Mouse (Mus musculus): Measurements from ENCODE around the gene Oas1e.
"Not testable (repeated sequence)": the region's sequence is repeated elsewhere in the genome, so short reads cannot be mapped to it uniquely, and the experiment has no call there.

Oas1e gene

DNA sequence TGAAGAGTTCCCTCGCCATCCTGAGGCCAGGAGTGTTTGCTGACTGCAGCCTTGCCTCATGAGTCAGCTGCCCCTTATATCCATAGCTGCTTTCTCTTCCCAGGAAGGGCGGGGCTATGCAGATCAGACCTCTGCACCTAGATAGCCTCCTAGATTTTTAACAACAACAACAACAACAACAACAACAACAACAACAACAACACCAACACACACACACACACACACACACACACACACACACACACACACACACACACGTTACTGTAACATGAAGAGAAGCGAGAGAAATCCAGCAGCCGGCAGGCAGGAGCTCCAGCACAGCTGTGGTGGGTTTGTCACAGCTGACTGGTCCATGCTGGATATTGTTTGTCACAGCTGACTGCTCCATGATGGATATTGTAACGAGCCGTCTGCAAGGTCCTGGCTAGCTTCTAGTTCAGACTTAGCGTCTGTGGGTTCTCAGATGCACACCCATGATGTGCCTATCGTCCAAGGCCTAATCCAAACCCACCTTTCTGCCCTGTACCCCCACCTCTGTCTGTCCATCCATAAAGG lies at the start of gene Oas1e:
TSS of gene Oas1e (minus strand) at position 51 of the 555 bp plus-strand sequence.
- in situ Hi-C loops (cut with MboI, MseI) = not testable (repeated sequence)

DNA sequence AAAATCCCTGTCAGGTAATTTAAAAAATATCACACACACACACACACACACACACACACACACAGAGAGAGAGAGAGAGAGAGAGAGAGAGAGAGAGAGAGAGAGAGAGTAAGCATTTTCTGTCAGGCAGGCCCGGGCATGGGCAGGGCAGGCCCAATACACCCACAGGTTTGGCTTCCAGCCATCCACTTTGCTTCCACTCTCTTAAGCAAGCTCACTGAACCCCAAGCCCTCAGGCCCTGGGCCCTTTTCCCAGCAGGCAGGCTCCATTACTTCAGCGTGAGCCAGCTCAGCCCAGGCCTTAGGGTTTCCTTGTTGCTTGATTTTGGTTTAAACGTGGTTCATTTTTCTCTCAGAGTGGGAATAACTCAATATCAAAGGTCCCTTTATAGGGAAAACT lies 49.4 kb upstream of the Oas1e start:
- in situ Hi-C loops (cut with MboI, MseI) = loop anchor here (5.0 kb wide), 1 partner anchor 42 kb away; no protein-coding TSS in a partner anchor

DNA sequence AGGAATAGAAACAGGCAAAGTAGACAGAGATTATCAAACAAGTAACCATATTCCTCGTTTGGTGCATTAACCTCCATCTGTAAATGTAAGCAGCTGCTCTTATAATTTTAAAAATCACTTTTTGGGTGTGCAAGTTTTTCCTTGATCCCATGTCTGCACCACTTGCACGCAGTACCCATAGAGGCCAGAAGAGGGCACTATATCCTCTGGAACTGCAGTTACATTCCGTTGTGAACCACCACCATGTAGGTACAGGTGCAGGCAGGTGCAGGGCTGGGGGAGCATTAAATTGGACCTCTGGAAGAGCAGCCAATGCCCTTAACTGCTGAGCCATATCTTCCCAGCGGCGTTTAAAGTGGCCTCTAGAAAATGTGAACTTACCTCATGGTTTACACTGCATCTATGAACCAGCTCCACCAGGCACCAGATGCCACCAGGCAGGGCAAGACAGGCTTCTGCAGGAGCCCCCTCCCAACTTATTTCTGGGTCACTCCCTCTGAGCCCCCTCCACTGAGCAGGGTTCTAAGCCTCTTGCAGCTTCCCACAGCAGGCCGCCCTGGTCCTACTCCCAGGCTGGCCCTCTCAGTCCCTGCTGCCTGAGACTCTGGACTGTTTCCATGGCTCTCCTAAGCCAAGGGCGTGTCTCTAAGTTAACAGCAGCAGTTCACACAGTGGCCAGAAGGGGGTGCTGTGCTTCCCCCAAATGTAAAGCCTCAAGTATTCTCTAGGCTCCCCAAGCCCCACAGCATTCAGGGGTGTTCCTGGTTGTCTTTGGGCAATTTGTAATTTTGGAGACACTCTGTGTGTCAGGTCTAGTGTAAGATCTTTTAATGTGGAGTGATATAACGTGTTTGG lies 41.6 kb upstream of the Oas1e start:
- in situ Hi-C loops (cut with MboI, MseI) = no loop called here

DNA sequence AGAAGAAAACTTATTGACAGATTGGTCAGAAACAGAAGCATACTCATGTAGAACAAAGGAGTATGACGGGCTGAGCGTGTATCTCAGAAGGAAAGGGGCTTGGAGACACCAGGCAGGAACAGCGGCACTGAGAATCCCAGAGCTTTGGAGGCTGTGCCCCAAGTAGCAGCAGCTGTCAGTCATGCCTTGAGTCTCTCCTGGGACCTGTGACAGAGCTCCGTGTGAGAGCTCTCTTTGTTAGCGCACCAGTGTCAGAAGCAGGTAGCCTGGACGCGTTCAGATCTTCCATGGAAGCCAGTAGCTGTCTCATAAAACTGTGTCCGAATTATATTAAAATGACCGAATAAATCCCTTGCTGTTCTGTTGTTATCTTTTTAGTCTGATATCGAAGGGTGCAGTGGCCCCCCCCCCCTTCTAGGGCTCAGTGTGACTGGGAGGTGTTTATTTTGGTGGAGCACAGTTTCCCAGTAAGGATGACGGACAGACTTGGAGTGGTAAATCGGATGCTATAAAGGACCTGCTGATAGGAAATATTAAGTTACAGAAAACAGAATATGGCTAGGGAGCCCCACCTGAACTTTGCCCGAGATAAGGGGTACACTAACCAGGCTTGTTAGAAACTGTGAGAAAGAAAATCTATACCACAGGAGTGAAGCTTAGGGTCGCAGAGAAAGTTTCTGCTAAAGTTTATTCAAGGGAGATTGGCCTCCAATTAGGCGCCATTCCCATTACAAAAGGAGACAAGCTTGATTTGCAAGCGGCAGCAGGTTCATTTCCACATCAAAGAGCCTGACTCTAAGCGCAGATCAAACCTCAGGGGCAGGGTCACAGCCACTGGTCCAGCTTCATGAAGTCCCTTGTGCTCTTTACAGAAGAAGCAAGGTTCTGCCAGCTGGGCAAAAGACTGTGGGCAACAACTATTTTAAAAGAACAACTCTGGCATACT lies 38.3 kb upstream of the Oas1e start:
- in situ Hi-C loops (cut with MboI, MseI) = no loop called here

DNA sequence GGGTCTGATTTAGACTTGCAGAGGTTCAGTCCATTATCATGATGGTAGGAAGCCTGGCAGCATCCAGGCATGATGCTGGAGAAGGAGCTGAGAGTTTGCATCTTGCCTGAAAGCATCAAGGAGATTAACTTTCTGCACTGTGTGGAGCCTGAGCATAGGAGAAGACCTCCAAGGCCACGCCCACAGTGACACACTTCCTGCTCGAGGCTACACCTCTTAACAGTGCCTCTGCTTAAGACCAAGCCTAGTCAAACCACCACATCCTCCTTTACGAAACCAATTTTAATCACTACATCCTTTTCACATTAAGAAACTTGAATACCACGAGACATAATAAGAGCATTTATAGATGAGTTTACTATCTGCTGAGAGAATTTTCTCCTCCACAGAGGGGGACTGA lies 35.7 kb upstream of the Oas1e start:
- in situ Hi-C loops (cut with MboI, MseI) = no loop called here

DNA sequence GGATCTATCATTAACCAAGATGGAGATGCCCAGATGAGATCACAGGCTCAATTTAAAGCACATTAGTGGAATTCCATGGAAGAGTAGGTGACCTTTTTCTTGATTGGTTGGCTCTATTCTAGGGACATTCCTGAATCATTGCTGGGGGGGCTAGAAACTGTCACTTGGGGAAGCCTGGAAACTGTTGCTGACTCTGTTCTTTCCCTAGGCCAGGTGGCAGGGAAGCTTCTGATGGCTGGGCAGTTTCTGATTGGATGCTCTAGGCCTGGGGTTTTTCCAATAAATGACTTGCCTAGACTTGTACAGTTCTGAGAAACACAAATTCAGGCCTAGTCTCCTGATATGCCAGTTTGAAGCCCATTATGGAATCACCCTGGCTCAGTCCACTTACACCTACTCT lies 23.7 kb upstream of the Oas1e start:
- in situ Hi-C loops (cut with MboI, MseI) = no loop called here

DNA sequence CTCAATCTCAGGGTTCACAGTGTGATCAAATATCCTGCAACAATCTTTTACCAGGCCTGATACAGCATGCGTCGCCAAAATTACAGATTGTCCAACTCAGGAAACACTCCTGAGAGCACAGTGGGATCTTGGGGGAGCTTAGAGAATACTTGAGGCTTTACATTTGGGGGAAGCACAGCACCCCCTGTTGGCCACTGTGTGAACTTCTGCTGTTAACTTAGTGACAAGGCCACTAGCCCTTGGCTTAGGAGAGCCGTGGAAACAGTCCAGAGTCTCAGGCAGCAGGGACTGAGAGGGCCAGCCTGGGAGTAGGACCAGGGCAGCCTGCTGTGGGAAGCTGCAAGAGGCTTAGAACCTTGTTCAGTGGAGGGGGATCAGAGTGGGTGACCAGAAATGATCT lies 20.6 kb upstream of the Oas1e start:
- in situ Hi-C loops (cut with MboI, MseI) = no loop called here

DNA sequence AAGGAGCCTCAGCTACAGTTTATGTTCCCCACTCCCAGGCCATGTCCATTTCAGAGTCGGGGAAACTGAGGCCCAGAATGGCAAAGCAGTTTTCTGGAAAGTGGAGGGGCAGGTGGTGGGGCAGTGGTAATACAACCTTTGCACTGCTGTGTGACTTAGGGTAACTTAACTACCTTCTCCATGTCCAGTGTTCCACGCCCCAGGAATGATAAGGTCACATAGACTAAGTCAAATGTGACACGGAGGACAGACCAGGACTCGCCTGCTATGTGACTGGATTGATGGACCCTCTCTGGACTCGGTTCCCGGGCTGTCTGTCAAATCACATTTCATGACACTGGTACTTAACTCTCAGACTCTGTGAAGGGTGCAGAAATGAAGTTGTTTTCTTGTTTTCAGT lies 17.7 kb upstream of the Oas1e start:
- in situ Hi-C loops (cut with MboI, MseI) = no loop called here

DNA sequence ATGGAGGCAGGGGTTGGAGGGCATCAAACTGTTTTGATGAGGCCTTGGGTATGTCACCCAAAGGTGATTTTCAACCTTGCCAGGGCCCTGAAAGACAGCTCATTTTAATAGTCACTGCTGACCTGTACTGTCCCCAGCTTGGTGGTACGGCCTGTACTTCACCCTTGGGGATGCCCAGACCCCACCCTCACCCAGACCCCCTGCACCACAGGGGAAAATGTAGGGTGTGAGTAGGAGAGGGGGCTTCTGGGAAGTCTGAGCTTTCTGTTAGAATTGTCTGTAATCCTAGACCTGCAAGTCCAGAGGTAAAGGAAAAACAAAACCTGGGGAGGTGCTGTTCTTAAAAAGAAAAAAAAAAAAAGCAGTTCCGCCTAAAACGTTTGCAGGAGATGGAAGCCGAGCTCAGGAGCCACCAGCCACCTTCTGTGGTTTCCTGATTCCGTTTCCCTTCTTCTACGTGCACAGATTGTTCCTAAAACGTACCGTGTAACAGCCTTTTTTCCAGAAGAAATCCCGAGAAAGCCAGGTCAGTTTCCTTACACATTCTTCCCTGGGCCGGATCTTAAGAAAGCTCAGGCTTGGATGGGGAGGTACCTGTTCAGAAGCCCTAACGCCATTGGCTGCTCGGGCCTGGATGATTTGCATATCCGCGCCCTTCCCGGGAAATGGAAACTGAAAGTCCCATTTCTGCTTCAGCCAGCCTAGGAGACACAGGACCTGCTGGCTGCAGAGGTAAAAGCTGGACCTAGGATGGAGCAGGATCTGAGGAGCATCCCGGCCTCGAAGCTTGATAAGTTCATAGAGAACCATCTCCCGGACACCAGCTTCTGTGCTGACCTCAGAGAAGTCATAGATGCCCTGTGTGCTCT lies 16.9 kb upstream of the Oas1e start, which contains the start of gene Oas1c:
TSS of gene Oas1c (minus strand) at position 564 of the 869 bp plus-strand sequence.
- in situ Hi-C loops (cut with MboI, MseI) = no loop called here

DNA sequence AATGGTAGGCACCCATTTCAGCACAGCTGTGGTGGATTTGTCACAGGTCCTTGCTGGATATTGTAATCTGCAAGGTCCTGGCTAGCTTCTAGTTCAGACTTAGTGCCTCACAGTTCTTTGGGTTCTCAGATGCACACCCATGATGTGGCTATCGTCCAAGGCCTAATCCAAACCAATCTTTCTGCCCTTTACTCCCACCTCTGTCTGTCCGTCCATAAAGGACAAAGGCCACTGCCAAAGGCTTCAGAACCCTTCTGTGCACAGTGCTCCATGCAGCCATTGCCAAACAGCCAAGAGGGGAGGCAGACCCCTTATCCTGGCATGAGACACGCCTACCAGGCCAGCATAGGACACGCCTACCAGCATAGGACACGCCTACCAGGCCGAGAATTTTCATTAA lies 13.8 kb upstream of the Oas1e start:
- in situ Hi-C loops (cut with MboI, MseI) = no loop called here

DNA sequence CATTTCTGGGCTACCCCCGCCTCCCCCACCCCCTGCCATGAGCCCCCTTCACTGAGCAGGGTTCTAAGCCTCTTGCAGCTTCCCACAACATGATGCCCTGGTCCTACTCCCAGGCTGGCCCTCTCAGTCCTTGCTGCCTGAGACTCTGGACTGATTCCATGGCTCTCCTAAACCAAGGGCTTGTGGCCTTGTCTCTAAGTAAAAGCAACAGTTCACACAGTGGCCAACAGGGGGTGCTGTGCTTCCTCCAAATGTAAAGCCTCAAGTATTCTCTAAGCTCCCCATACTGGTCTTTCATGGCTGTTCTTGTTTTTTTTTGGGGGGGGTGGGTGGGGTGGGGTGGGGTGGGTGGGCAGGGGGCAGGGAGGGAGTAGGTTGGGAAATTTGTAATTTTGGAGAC lies 11.1 kb upstream of the Oas1e start:
- in situ Hi-C loops (cut with MboI, MseI) = no loop called here

DNA sequence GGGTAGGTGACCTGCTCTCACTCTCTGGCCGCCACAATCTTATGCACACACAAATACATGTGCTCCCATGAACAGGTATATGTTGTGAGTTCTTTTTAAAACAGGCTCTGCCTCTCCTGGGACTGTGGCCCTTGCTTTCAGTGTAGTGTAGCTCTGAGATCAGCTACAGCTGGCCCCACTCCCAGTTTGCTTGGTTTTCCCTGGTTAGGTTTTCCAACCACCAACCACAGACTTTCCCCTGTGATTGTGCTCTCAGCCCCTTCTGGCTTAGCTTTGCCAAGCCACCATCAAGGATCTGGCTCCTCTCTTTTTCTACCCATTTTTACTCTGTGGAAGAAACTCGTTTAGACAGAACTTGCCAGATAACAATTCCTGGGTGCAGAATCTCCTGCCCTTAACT lies 8.3 kb upstream of the Oas1e start:
- in situ Hi-C loops (cut with MboI, MseI) = loop anchor here (5.0 kb wide), 1 partner anchor 39 kb away; no protein-coding TSS in a partner anchor

DNA sequence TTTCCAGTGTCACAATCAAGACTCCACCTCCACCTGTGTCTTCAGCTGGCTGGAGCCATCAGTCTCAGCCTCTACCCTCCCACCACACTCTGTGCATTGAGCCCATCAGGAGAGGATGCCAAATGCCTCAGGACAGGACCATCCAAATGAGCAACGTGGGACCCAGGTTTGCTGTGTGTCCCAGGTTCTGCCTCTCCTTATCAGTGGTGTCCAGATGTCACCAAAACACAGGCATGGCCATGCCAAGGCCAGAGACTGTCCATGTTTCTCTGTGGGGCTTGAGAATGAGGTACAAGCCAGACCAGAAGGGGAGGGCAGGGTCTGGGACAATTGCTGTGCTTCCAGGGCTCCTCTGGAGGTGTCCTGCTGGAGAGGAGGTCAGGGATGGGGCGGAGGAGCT lies 3.6 kb upstream of the Oas1e start:
- in situ Hi-C loops (cut with MboI, MseI) = not testable (repeated sequence)

DNA sequence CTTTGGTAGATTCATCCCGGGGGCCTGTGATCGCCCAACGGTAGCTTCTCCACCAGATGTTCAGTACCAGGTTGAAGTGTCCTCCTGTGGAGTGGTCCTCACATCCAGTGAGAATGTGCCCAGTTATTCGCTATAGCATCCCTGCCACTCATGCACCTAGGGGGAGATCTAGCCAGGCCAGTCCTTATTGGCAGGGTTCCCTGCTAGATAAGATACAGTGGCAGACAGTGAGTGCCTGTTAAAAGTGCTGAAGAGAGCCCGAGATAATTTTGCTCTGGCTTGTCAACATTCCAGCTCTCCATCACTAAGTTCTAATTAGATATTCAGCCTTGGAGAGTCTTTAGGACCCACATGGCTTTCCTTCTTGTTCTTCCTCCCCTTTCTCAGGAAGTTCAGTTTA lies 2.8 kb upstream of the Oas1e start:
- in situ Hi-C loops (cut with MboI, MseI) = not testable (repeated sequence)

DNA sequence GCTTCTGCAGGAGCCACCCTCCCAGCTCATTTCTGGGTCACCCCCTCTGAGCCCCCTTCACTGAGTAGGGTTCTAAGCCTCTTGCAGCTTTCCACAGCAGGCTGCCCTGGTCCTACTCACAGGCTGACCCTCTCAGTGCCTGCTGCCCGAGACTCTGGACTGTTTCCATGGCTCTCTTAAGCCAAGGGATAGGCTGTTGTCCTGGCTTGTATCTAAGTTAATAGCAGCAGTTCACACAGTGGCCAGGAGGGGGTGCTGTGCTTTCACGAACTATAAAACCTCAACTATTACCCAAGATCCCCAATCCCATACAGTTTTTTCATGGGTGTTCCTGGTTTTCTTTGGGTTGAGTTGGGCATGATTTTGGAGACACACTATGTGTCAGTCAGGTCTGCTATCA lies 2.3 kb downstream of the Oas1e start:
- in situ Hi-C loops (cut with MboI, MseI) = no loop called here

DNA sequence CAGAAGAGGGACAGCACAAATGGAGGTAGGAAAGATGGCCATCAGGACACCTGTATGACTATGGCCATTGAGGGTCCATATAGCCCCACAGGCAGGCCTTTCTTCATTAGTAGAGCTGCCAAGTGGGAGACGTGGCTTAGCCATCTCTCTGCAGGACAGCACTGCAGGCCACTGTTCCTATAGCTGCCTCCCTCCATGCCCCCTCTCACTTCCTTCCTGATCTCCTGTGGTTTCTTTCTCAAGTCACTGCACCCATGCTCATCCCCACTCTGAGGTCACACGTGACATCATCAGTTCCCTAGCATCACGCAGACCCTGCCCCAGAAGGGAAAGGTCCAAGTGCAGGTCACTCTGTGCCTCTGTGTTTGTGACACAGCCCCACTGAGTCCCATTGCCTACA lies 8.3 kb downstream of the Oas1e start:
- in situ Hi-C loops (cut with MboI, MseI) = loop anchor here (5.0 kb wide), 1 partner anchor 310 kb away; no protein-coding TSS in a partner anchor

DNA sequence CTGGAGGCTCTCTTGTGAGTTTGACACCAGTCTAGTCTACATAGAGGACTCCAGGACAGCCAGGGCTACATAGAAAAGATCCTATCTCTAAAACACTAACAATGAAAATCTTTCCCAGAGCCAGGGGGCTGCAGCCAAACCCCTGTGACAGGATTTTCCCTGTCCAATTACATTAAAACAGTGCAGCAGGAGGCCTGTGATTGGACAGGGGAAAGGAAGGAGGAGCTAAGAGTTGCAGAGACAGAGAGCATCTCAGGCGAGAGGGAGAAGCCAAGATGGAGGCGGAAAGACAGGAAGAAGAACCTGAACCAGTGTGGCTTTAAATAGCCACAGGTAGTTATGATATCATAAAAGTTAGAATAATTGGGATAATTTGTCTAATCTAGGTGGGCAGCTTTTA lies 12.9 kb downstream of the Oas1e start:
- in situ Hi-C loops (cut with MboI, MseI) = no loop called here

DNA sequence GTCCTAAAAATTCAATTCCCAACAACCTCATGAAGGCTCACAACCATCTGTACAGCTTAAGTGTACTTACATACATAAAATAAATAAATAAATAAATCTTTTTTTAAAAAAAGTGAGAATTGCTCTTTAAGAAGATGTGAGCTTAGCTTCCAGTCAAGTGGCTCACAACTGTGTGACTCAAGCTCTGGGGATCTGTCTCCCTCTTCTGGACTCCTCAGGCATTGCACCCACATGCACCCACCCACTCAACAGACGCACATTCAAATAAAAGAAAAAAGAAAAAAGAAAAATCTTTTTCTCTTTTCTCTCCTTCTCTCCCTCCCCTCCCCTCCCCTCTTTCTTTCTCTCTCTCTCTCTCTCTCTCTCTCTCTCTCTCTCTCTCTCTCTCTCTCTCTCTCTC lies 13.7 kb downstream of the Oas1e start:
- in situ Hi-C loops (cut with MboI, MseI) = no loop called here

DNA sequence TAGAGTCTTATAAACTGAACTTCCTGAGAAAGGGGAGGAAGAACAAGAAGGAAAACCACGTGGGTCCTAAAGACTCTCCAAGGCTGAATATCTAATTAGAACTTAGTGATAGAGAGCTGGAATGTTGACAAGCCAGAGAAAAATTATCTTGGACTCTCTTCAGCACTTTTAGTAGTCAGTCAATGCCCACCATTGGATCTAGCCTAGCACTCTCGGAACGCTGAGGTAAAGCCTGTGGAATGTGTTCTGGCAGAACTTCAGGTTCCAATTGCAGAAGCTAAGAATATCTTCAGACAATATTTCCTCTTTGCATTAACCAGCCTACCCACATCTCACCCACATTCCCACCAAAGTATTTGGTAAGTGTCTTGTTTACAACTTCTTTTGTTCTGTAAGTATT lies 15.4 kb downstream of the Oas1e start:
- in situ Hi-C loops (cut with MboI, MseI) = no loop called here

DNA sequence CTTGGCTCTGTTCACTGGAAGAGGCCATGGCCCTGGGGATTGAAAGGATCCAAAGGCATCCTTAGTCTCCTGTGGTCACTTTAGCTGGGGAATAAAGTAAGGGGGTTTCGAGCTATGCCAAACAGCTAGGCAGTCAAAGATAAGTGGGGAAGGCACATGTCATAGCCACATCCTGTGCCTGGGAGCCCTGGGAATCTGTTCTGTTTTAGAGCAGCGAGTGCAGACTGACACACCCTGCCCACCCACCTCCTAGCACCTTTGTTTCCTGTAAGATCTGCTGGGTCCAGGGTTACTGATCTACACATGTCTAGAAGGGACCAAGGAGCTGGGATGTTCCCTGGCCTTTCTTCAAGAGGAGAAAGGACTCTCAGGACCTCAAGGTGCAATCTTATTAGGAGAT lies 16.4 kb downstream of the Oas1e start:
- in situ Hi-C loops (cut with MboI, MseI) = no loop called here

DNA sequence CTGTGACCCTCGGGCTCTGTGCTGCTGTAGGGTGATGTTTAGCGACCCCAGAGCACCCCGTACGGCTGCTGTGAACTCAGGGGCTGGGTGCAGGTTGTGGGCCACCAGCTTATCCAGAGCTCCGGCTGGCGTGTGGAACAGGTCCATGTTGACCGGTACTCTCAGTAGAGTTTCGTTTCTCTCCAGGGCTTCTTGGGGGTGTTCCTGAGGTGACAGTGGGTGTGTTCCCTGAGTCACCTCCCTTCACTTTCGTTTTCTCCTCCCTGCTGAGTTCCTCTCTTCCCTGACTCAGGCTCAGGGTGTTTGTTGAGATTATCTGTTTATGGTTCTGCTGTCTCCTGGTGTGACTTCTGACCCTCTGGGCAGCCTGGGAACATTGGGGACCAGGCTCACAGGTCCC lies 17.9 kb downstream of the Oas1e start, which contains the start of gene Oas3:
TSS of gene Oas3 (minus strand) at position 184 of the 400 bp plus-strand sequence.
- in situ Hi-C loops (cut with MboI, MseI) = no loop called here

Data from T-helper 2 cell (primary cell).